Mouse (Mus musculus): ENCODE results near the gene Kmt2c. TPM values are rescaled to one million over a fixed set of nuclear protein-coding genes. Genes with fewer than 3 reads are reported as not detected.

Gene Kmt2c
- total RNA-seq (2018; cell fraction: chromatin; rRNA removed) = 100 to 1,000 TPM in 25 of 26 experiments, 10 to 100 TPM in 1; 74.6 to 347 (median 272) TPM
- 10 to 100 TPM; 22.4 to 50.1 (median 37.7) TPM for total RNA-seq (2018; cell fraction: cytosol; rRNA removed)
- 100 to 1,000 TPM in 21 of 26 experiments, 10 to 100 TPM in 5; 56.0 to 218 (median 144) TPM for total RNA-seq (2018; cell fraction: nucleus; rRNA removed)
- polyA plus RNA-seq (2018) = 16.9 to 19.3 TPM (median 18.9 TPM) in 3 replicates

GRCm38 (mm10) chr5:25498346-25498820 is at the start of gene Kmt2c:
Gene Kmt2c, minus strand, starts transcription at chr5:25498783.
- Histone ChIP-seq H3K4me3 (ENCODE audit: inconsistent target) (peak within 1 kb of the TSS; percentile 70), H3K27ac (peak within 1 kb of the TSS; percentile 70), H3K36me3 (ENCODE audit: inconsistent target) (no peaks in the 10 kb centered on the region), H3K79me2 (ENCODE audit: inconsistent target) (peaks cover 43% of the 10 kb centered on the region)
- under 1% methylated on average over 49 of the region's 54 CpGs for WGBS (ENCODE audit: missing documents)

DNA sequence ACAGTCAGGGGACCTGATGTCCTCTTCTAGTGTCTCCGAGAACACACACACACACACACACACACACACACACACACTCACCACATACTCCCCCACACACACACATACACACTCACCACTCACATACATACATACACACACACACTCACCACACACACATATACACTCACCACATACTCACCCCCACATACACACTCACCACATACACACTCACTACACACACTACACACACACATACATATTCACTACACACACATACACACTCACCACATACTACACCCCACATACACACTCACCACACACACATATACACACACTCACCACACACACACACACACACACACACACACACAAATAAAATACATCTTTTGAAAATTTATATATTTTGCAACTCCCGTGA is 48.3 kb upstream of the Kmt2c start:
- H3K4me3 ChIP-seq (ENCODE audit: inconsistent target) = no peak overlapping the region
- no peak overlapping the region for H3K27ac ChIP-seq
- 92% methylated on average over 2 of the region's 2 CpGs for WGBS (ENCODE audit: missing documents)

GRCm38 (mm10) chr5:25544566-25544965 is 46.0 kb upstream of the Kmt2c start:
- Histone ChIP-seq H3K36me3 (ENCODE audit: inconsistent target) (no peaks in the 10 kb centered on the region), H3K27ac (no peak overlapping the region), H3K4me3 (ENCODE audit: inconsistent target) (no peak overlapping the region), H3K79me2 (ENCODE audit: inconsistent target) (no peaks in the 10 kb centered on the region)
- 94% methylated on average over 3 of the region's 5 CpGs for WGBS (ENCODE audit: missing documents)

More for the DNA sequence above, 48.3 kb upstream of the Kmt2c start:
- H3K36me3 ChIP-seq (ENCODE audit: inconsistent target) = no peaks in the 10 kb centered on the region
- H3K79me2 ChIP-seq (ENCODE audit: inconsistent target) = no peaks in the 10 kb centered on the region

DNA sequence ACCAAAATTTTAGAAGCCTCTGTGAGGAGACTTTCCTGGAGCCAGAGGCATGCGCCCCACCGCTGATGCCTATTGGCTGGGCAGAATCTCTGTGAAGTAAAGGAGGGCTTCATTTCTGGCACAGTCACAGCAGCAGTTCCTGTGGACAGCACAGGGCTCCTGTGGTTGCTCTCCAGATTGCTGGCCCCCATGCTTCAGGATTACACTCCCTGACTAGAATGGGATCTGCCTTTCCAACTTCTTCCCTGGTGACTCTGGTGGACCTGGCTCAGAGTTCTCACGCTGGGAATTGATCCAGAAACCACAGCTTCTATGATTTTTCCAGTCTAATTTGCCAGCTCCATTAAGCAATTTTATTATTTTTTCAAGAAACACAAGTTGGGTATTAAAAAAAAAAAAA is 45.5 kb upstream of the Kmt2c start:
- no peak overlapping the region for H3K4me3 ChIP-seq (ENCODE audit: inconsistent target)
- H3K27ac ChIP-seq = no peak overlapping the region
- no peaks in the 10 kb centered on the region for H3K79me2 ChIP-seq (ENCODE audit: inconsistent target)
- 97% methylated on average over 3 of the region's 3 CpGs for WGBS (ENCODE audit: missing documents)
- H3K36me3 ChIP-seq (ENCODE audit: inconsistent target) = no peaks in the 10 kb centered on the region

DNA sequence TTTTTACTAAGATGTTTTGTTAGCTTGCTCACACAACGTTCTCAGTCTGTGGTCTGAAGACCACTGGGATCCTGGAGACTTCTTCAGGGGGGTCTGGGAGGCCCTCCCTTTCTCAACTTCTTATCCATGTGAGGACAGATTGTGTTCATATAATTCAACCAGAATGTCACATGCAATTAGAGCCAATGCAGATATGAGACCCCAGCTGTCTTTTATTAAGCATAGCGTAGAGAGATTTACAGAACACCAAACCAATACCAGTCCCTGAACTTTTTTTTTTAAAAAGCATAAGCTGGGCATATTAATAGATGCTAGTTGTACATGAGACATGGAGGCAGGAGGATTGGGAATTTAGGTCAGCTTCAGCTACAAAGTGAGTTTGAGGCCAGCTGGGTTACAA is 43.1 kb upstream of the Kmt2c start:
- H3K79me2 ChIP-seq (ENCODE audit: inconsistent target) = no peaks in the 10 kb centered on the region
- WGBS (ENCODE audit: missing documents) = 92% methylated on average over 2 of the region's 2 CpGs
- H3K36me3 ChIP-seq (ENCODE audit: inconsistent target) = no peaks in the 10 kb centered on the region
- H3K4me3 ChIP-seq (ENCODE audit: inconsistent target) = no peak overlapping the region
- no peak overlapping the region for H3K27ac ChIP-seq

GRCm38 (mm10) chr5:25540921-25541320 is 42.3 kb upstream of the Kmt2c start:
- Histone ChIP-seq H3K79me2 (ENCODE audit: inconsistent target) (no peaks in the 10 kb centered on the region), H3K4me3 (ENCODE audit: inconsistent target) (no peak overlapping the region), H3K27ac (no peak overlapping the region), H3K36me3 (ENCODE audit: inconsistent target) (no peaks in the 10 kb centered on the region)
- 82% methylated on average over 3 of the region's 3 CpGs for WGBS (ENCODE audit: missing documents)

DNA sequence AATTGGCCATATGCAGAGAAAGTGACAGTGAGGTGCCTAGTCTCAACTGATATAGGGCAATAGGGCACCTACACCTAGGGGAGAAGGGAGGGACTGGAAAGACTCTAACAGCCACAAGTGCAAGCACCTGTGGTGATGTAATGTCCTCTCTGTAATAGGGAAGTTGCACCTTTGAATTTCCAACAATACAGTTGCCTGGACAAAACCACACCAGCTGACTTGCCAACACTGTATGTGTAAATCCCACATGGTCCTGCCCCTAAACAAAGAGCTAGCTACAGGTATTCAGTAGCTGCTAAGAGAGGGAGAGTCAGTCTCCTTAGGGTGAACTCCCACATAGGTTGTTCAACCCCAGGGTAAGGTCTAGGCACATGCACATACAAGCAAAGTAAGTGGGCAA is 41.8 kb upstream of the Kmt2c start:
- no peaks in the 10 kb centered on the region for H3K36me3 ChIP-seq (ENCODE audit: inconsistent target)
- H3K4me3 ChIP-seq (ENCODE audit: inconsistent target) = no peak overlapping the region
- H3K79me2 ChIP-seq (ENCODE audit: inconsistent target) = no peaks in the 10 kb centered on the region
- no peak overlapping the region for H3K27ac ChIP-seq

DNA sequence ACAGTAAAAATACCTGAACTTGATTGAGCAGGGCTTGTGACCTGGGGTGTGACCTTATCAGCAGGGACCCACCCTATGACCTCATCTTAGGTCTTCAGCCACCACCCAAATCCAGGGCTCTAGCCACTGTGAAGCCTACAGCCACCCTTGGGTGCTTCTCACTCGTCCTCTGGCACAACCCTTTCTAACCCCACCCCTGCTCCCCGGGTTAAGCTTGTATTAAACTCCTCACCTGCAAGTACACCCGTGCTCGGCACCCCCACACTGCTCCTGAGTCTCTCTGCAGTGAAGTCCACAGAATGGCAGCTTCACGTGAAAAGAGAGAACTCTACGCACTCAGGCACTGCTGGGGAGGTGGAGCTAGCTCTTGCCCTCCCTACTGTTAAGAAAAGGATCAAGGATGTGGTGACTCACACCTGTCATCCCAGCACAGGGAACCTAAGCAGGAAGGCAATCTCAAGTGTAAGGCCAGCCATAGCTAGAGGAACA is 38.4 kb upstream of the Kmt2c start:
- no peak overlapping the region for H3K27ac ChIP-seq
- 77% methylated on average over 6 of the region's 6 CpGs for WGBS (ENCODE audit: missing documents)
- no peak overlapping the region for H3K4me3 ChIP-seq (ENCODE audit: inconsistent target)
- no peaks in the 10 kb centered on the region for H3K79me2 ChIP-seq (ENCODE audit: inconsistent target)
- no peaks in the 10 kb centered on the region for H3K36me3 ChIP-seq (ENCODE audit: inconsistent target)

- H3K4me3 ChIP-seq (ENCODE audit: inconsistent target) = no peak overlapping the region
- H3K36me3 ChIP-seq (ENCODE audit: inconsistent target) = no peaks in the 10 kb centered on the region
- no peak overlapping the region for H3K27ac ChIP-seq
- no peaks in the 10 kb centered on the region for H3K79me2 ChIP-seq (ENCODE audit: inconsistent target)
- 100% methylated on average over 2 of the region's 2 CpGs for WGBS (ENCODE audit: missing documents)
These were observed 37.9 kb upstream of the Kmt2c start for GRCm38 (mm10) chr5:25536451-25536850.

DNA sequence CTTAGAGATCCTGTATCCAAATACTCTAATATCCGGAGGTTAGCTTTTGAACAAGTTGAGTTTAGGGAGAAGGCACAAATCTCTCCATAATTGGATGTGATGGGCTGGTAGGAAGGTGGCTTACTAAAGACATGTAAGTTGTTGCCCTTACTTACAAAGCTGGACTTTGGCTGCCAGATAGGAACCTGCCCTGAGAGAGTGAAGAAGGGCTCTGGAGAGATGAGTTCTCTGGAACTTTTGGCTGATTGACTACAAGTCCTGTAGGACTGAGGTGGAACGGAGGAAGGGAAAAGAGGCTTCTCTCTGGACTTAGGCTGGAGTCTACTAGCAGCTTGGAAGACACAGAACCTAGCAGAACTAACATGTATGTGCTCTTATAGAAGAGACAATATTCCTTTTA is 37.0 kb upstream of the Kmt2c start:
- 100% methylated on average over 2 of the region's 2 CpGs for WGBS (ENCODE audit: missing documents)
- no peak overlapping the region for H3K27ac ChIP-seq
- H3K79me2 ChIP-seq (ENCODE audit: inconsistent target) = no peaks in the 10 kb centered on the region
- H3K36me3 ChIP-seq (ENCODE audit: inconsistent target) = no peaks in the 10 kb centered on the region
- no peak overlapping the region for H3K4me3 ChIP-seq (ENCODE audit: inconsistent target)

DNA sequence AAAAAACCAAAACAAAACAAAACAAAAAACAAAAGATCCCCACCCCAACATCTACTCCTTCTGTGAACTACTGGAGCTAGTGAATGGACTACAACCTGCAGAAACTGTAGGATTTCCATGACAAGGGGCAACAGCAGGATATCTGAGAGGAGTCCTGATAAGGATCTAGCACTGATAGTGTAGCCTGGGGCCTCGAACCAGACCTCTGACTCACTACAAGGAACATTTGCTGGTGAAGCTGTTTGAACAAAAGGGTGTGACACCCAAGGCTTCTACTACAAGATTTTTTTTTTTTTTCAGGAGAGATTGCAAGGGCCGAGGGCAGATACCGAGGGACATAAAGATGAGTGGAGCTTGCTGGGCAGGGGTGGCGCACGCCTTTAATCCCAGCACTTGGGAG is 34.7 kb upstream of the Kmt2c start:
- Histone ChIP-seq H3K27ac (no peak overlapping the region), H3K36me3 (ENCODE audit: inconsistent target) (no peaks in the 10 kb centered on the region), H3K4me3 (ENCODE audit: inconsistent target) (no peak overlapping the region), H3K79me2 (ENCODE audit: inconsistent target) (no peaks in the 10 kb centered on the region)
- 91% methylated on average over 5 of the region's 5 CpGs for WGBS (ENCODE audit: missing documents)

- H3K4me3 ChIP-seq (ENCODE audit: inconsistent target) = no peak overlapping the region
- no peaks in the 10 kb centered on the region for H3K79me2 ChIP-seq (ENCODE audit: inconsistent target)
- 89% methylated on average over 13 of the region's 18 CpGs for WGBS (ENCODE audit: missing documents)
- H3K27ac ChIP-seq = no peak overlapping the region
- no peaks in the 10 kb centered on the region for H3K36me3 ChIP-seq (ENCODE audit: inconsistent target)
These were observed 33.9 kb upstream of the Kmt2c start for GRCm38 (mm10) chr5:25532256-25533147.

- H3K79me2 ChIP-seq (ENCODE audit: inconsistent target) = no peaks in the 10 kb centered on the region
- H3K36me3 ChIP-seq (ENCODE audit: inconsistent target) = no peaks in the 10 kb centered on the region
- H3K27ac ChIP-seq = peak overlapping the region; percentile 88
- 0% methylated on average over 2 of the region's 2 CpGs for WGBS (ENCODE audit: missing documents)
- peak overlapping the region; percentile 72 for H3K4me3 ChIP-seq (ENCODE audit: inconsistent target)
These were observed 32.0 kb upstream of the Kmt2c start for GRCm38 (mm10) chr5:25530629-25531028.

DNA sequence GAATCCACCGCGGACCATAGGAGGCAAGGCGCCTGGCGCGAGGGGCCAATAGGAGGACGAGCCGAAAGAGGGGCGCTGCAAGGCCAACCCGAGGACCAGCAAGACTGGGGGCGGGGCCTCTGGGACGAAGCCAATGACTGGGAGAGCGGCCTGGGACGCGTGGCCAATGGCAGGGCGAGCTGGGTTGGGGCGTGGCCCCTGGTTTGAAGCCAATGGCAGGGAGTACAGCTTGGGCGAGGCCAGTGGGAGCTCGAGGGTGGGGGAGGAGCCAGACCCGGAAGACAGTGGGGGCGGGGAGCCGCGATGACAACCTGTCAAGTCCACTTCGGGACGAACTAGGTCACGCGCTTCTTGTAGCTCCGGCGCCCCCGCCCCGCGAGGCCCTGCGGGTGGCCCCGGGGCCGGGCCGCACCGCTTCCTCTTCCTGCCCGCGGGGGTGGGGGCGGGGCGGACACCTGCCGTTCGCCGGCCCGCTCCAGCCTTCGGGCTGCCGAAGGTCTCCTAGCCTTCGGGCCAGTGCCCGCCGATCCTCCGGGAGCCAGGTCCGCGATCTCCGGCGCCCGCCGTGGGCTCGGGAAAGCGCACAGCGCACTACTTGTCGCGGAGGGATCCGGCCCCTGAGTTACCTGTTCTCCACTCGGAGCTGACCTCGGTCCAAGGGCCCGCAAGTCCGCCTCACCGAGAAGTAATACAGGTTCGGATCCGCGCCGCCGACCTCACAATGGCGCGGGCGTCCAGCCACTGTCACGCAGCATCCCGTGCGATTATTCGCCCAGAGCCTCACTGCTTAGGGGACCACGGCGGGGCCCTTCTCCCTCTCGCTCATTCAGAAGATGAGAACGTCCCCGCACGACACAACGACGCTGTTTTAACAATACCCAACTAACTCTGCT is 31.2 kb upstream of the Kmt2c start:
- Histone ChIP-seq H3K4me3 (ENCODE audit: inconsistent target) (peak overlapping the region; percentile 73), H3K79me2 (ENCODE audit: inconsistent target) (no peaks in the 10 kb centered on the region), H3K27ac (peak overlapping the region; percentile 88), H3K36me3 (ENCODE audit: inconsistent target) (no peaks in the 10 kb centered on the region)
- WGBS (ENCODE audit: missing documents) = under 1% methylated on average over 71 of the region's 87 CpGs
